Mouse (Mus musculus) G1E (cell line): ENCODE results near the gene 2010300C02Rik. TPM values are rescaled to one million over a fixed set of nuclear protein-coding genes. Genes with fewer than 3 reads are reported as not detected.

Source experiments
- ATAC-seq: 2 replicates; pipeline ENCODE4 v1.8.0; 2016; ENCODE audit warnings: mild to moderate bottlenecking; ENCODE audit not compliant: insufficient number of reproducible peaks, poor library complexity, low FRiP score, severe bottlenecking; ENCODE audit errors: extremely low read depth
- DNase-seq: peaks from one replicate; pipeline ENCODE4 v3.0.0; 2012; ENCODE audit warnings: low spot score
- H3K27me3 ChIP-seq: 2 replicates; pipeline ENCODE4 v1.6.1; 2012; ENCODE audit warnings: mild to moderate bottlenecking, low read length, inconsistent platforms; ENCODE audit not compliant: insufficient read depth
- H3K36me3 ChIP-seq: replicated peaks from 2 replicates; pipeline ENCODE3; 2012; ENCODE audit warnings: mild to moderate bottlenecking, inconsistent platforms
- H3K4me1 ChIP-seq: 2 replicates; pipeline ENCODE4 v1.6.1; 2012; ENCODE audit warnings: low read depth, low read length, inconsistent platforms, mixed read lengths; ENCODE audit not compliant: insufficient read depth
- H3K4me3 ChIP-seq: 2 replicates; pipeline ENCODE4 v1.5.1; 2012; ENCODE audit warnings: low read depth, mild to moderate bottlenecking, inconsistent platforms, low read length, moderate library complexity, mixed read lengths
- H3K9me3 ChIP-seq: replicated peaks from 2 replicates; pipeline ENCODE4 v1.6.1; 2012; ENCODE audit warnings: inconsistent platforms
- CTCF ChIP-seq: IDR thresholded peaks from 2 replicates; pipeline ENCODE4 v1.5.1; 2012; ENCODE audit warnings: low read depth, low read length, inconsistent platforms, mixed read lengths
- GATA1 ChIP-seq: IDR thresholded peaks from 2 replicates; pipeline ENCODE4 v1.6.1; 2012; ENCODE audit warnings: borderline replicate concordance, low read length, inconsistent platforms, mixed read lengths
- GATA2 ChIP-seq: IDR thresholded peaks from 2 replicates; pipeline ENCODE4 v1.6.1; 2012; ENCODE audit warnings: low read depth, low read length, inconsistent platforms, borderline replicate concordance
- POLR2AphosphoS5 ChIP-seq: IDR thresholded peaks from 2 replicates; pipeline ENCODE4 v1.6.1; 2012; ENCODE audit warnings: low read depth, low read length, inconsistent platforms; ENCODE audit not compliant: insufficient replicate concordance
- TAL1 ChIP-seq: conservative IDR thresholded peaks from 2 replicates; pipeline ENCODE4 v1.6.1; 2012; ENCODE audit warnings: low read depth, low read length, inconsistent platforms, mixed read lengths
- polyA plus RNA-seq: library from polyadenylated mRNA; stranded (reverse); fragments of >175 nt; gene quantifications from 2 replicates; pipeline ENCODE4 v1.2.3, GENCODE M21; 2012
- total RNA-seq, 2 experiments: library from RNA; stranded (forward) in 1 of 2; stranded (reverse) in 1 of 2; fragments of 200-1000 nt in 1 of 2; fragments of >200 nt in 1 of 2; fragmentation: Nextera tagmentation in 1 of 2; gene quantifications; 2 replicates each; pipeline ENCODE4 v1.2.3; 2014 to 2017

The 2010300C02Rik gene
- total and polyA plus RNA-seq, 3 experiments = 0.11 TPM; not detected in 2

DNA sequence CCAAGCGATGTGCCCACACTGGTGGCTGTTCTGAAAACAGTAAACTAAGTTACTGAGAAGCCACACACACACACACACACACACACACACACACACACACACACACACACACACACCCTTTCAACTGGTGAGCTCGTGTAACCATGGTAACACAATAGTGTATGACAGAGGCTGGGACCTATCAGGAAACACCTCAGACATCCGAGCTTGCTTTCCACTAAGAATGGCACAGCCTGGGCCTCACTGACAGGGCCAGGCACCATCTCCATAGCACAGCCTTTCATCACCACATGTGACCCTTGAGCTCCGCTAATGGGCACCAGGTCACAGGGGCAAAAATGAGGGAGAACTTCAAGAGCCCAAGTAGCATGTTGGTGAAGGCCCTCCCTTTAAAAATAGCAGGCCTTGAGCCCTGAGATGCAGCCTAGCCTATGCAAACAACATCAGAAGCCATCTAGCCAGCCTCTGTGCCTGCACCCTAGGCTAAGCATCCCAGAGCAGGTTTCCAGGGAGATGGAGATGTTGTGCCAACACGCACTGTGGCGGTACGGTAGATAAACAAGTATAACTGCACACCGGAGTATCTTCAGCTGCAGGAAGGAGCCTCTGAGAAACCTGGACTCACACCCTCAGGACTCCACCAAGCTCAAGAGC lies 21.6 kb downstream of the 2010300C02Rik start:
- Histone ChIP-seq H3K4me3 (no peak overlapping the region), H3K9me3 (no peaks in the 10 kb centered on the region), H3K27me3 (peaks cover 13% of the 10 kb centered on the region), H3K36me3 (no peaks in the 10 kb centered on the region), H3K4me1 (no peaks in the 10 kb centered on the region)
- DNase-seq = no peak
- no peak for ATAC-seq
- TF ChIP-seq TAL1 (no peak), GATA1 (no peak), POLR2AphosphoS5 (no peak), GATA2 (no peak)

DNA sequence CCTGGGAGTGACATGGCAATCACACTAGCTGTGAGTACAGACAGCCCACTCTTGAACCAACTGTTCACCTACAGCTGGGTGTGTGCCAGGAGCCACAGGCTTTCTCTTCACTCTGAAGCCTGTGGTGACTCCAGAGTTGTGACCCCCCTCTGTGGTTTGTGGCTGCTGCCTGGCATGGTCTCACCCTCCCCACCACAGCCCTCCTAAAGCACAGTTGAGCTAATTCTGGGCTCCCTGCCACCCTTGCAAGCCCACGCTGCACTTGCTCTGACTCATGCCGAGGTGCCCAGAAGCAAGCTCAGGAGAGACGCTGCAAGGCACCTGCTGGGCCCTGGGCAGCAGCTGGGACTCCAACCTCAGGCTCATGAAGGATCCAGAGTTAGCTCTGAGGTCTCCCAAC lies 23.0 kb downstream of the 2010300C02Rik start:
- DNase-seq = no peak

DNA sequence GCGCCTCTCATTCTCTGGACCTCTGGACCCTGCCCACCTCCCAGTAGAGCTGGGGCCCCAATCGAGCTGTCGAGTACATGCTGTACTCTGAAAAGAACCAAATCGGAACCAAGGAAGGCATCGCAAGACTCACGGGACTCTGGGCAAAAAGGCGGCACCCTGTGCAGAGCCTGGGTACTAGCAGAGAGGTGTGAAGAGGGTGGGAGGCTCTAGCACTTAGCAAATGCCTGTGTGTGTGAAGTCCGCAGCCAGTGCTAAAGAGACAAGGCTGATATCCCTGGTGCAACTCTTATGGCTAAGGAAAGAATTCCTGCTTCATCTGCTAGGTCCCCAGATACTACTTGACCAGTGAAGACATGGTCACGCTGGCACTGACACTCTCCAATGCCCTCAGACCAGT lies 24.2 kb downstream of the 2010300C02Rik start:
- no peak for DNase-seq
- Histone ChIP-seq H3K36me3 (no peaks in the 10 kb centered on the region), H3K9me3 (no peaks in the 10 kb centered on the region), H3K4me3 (no peak overlapping the region), H3K4me1 (no peaks in the 10 kb centered on the region), H3K27me3 (peaks cover 13% of the 10 kb centered on the region)
- ATAC-seq = no peak
- TF ChIP-seq GATA1 (no peak), GATA2 (no peak), TAL1 (no peak), CTCF (no peak), POLR2AphosphoS5 (no peak)

More for the DNA sequence above, 23.0 kb downstream of the 2010300C02Rik start:
- Histone ChIP-seq H3K4me3 (no peak overlapping the region), H3K36me3 (no peaks in the 10 kb centered on the region), H3K27me3 (peaks cover 13% of the 10 kb centered on the region), H3K4me1 (no peaks in the 10 kb centered on the region), H3K9me3 (no peaks in the 10 kb centered on the region)
- no peak for ATAC-seq
- TF ChIP-seq CTCF = no peak
- no peak for TF ChIP-seq GATA1
- TF ChIP-seq POLR2AphosphoS5 = no peak
- TF ChIP-seq TAL1 = no peak
- TF ChIP-seq GATA2 = no peak

DNA sequence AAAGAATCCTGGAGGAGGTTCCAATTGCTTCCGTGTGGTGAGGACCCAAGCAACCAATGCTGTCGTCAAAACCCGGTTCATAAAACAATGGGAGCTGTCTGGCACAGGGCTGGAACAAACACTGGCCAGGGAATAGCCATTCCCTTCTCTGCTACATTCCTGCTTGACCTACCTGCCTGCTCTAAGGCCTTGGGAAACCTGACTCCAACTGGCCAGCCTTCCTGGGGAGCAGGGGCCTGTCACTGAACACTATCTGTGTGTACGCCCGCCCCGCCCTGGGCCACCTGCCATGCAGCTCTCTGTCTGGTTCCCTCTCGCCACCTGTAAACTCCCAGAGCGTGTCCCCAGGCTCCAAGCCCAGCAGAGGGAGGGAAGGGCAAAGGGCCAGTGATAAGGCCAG lies 25.5 kb downstream of the 2010300C02Rik start:
- no peak overlapping the region for H3K4me3 ChIP-seq
- H3K9me3 ChIP-seq = no peaks in the 10 kb centered on the region
- H3K27me3 ChIP-seq = peaks cover 13% of the 10 kb centered on the region
- no peak for DNase-seq
- H3K4me1 ChIP-seq = no peaks in the 10 kb centered on the region
- no peaks in the 10 kb centered on the region for H3K36me3 ChIP-seq
- no peak for ATAC-seq
- TF ChIP-seq POLR2AphosphoS5 (no peak), TAL1 (no peak), GATA2 (no peak), GATA1 (no peak), CTCF (no peak)

DNA sequence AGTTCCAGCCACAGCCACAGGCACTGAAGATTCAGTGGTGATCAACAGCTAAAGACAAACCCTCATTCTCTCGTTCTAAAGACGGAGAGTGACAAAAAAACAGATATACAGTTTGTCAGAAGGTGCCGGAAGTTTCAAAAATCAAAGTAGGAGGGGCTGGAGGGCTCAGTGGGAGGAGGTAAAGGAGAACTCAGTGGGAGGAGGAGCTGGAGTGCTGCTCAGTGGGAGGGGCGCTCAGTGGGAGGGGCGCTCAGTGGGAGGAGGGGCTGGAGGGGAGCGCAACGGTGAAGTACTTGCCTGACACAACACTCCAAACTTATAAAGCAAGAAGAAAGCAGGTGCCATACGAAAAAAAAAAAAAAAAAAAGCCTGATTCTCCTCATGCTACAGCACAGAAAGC lies 28.7 kb downstream of the 2010300C02Rik start:
- DNase-seq (no peak), ATAC-seq (no peak)
- Histone ChIP-seq H3K9me3 (no peaks in the 10 kb centered on the region), H3K27me3 (peaks cover 19% of the 10 kb centered on the region), H3K4me3 (no peak overlapping the region), H3K36me3 (no peaks in the 10 kb centered on the region), H3K4me1 (no peaks in the 10 kb centered on the region)
- TF ChIP-seq CTCF (no peak), GATA2 (no peak), POLR2AphosphoS5 (no peak), GATA1 (no peak), TAL1 (no peak)

DNA sequence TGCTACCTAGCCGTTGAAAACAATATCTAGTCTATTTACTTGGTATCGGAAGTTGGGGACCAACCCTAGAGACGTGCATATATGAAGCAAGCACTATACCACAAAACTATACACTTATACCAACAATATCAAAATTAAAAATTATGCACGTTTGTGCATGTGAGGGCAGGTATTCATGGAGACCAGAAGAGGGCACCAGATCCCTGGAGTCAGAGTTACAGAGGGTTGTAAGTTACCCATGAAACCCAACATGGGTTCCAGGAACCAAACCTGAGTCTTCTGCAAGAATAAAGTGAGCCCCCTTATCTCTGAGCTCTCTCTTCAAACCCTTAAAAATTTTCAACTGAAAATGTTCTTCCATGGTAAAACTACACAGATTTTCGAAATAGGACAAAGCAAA lies 29.2 kb downstream of the 2010300C02Rik start:
- no peak for DNase-seq
- no peaks in the 10 kb centered on the region for H3K9me3 ChIP-seq
- no peak for ATAC-seq
- H3K36me3 ChIP-seq = no peaks in the 10 kb centered on the region
- TF ChIP-seq GATA1 (no peak), CTCF (no peak), POLR2AphosphoS5 (no peak), GATA2 (no peak), TAL1 (no peak)
- peaks cover 18% of the 10 kb centered on the region for H3K27me3 ChIP-seq
- H3K4me1 ChIP-seq = no peaks in the 10 kb centered on the region
- H3K4me3 ChIP-seq = no peak overlapping the region

DNA sequence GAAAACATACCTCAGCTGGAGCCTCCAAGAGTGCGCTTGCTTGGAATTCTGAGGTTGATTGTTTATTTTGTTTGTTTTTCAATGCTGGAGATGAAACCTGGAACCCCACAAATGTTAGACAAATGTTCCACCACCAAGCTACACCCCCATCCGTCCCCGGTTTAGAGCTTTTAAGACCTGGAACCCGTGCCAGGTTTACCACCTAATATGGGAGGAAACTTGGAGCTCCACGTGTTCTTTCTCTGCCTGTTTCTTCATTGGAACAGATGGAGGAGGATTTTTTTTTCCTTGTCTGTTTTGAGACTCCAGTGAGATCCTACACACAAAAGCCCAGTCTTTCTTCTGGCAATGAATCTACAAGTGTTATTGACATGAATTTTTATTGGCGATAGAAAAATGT lies 30.2 kb downstream of the 2010300C02Rik start:
- DNase-seq (no peak), ATAC-seq (no peak)
- Histone ChIP-seq H3K9me3 (no peaks in the 10 kb centered on the region), H3K27me3 (peaks cover 15% of the 10 kb centered on the region), H3K36me3 (no peaks in the 10 kb centered on the region), H3K4me1 (no peaks in the 10 kb centered on the region), H3K4me3 (no peak overlapping the region)
- TF ChIP-seq GATA1 = no peak
- TF ChIP-seq POLR2AphosphoS5 = no peak
- TF ChIP-seq TAL1 = no peak
- no peak for TF ChIP-seq CTCF
- no peak for TF ChIP-seq GATA2
